Mouse (Mus musculus) forebrain, embryonic 13.5 days (tissue): ENCODE measurements around the gene Atad5. TPM values are rescaled to one million over a fixed set of nuclear protein-coding genes. Genes with fewer than 3 reads are reported as not detected.

Experiments used
- ATAC-seq: fragments of 200-750 bp; cut with Nextera tagmentation; 2 replicates; pipeline ENCODE4 v1.8.0; 2017
- H3K27ac ChIP-seq: fragments of 300-500 bp; sonication (generic); 2 replicates; pipeline ENCODE4 v1.5.1; 2015; ENCODE audit warnings: inconsistent platforms, mild to moderate bottlenecking, moderate library complexity
- H3K27me3 ChIP-seq: fragments of 300-500 bp; sonication (generic); 2 replicates; pipeline ENCODE4 v1.6.1; 2015; ENCODE audit warnings: mild to moderate bottlenecking, inconsistent platforms
- H3K36me3 ChIP-seq: fragments of 300-500 bp; sonication (generic); 2 replicates; pipeline ENCODE4 v1.6.1; 2015; ENCODE audit warnings: mild to moderate bottlenecking, inconsistent platforms; ENCODE audit not compliant: poor library complexity, severe bottlenecking
- H3K4me1 ChIP-seq: fragments of 300-500 bp; sonication (generic); 2 replicates; pipeline ENCODE4 v1.6.1; 2015; ENCODE audit warnings: inconsistent platforms
- H3K4me2 ChIP-seq: fragments of 300-500 bp; sonication (generic); 2 replicates; pipeline ENCODE4 v1.6.1; 2015; ENCODE audit warnings: inconsistent platforms, mild to moderate bottlenecking, moderate library complexity
- H3K4me3 ChIP-seq: fragments of 300-500 bp; sonication (generic); 2 replicates; pipeline ENCODE4 v1.5.1; 2015; ENCODE audit warnings: mild to moderate bottlenecking, inconsistent platforms
- H3K9ac ChIP-seq: fragments of 300-500 bp; sonication (generic); 2 replicates; pipeline ENCODE4 v1.6.1; 2015; ENCODE audit warnings: mild to moderate bottlenecking, inconsistent platforms
- H3K9me3 ChIP-seq: fragments of 300-500 bp; sonication (generic); replicated peaks from 2 replicates; pipeline ENCODE4 v1.6.1; 2016; ENCODE audit warnings: inconsistent platforms
- WGBS: fragments of 180-500 bp; shearing (Covaris S2); methylation state at CpG from one replicate; pipeline ENCODE4 v1.1.7; 2015; 5-methylcytosine and 5-hydroxymethylcytosine counted together
- polyA plus RNA-seq: library from polyadenylated mRNA; unstranded; fragments of >200 nt; fragmentation: Nextera tagmentation; extraction: Ambion mirVana; gene quantifications from 2 replicates; pipeline ENCODE4 v1.2.1, GENCODE M21; 2015

Atad5 gene
- polyA plus RNA-seq, 1 experiment from 2014 or later = 13.2 TPM

- Histone ChIP-seq H3K4me3 (no peak overlapping the region), H3K4me1 (0 out of 2 replicates have a peak, but pooled peaks cover 2% of the 10 kb centered on the region), H3K4me2 (no peak overlapping the region), H3K9ac (no peak overlapping the region), H3K9me3 (no peaks in the 10 kb centered on the region), H3K27ac (no peak overlapping the region), H3K36me3 (no peaks in the 10 kb centered on the region), H3K27me3 (no peaks in the 10 kb centered on the region)
- ATAC-seq = no peak
- 70% methylated on average over 3 of the region's 3 CpGs for WGBS
Measured at GRCm38 (mm10) chr11:80069815-80070214, 19.4 kb upstream of the Atad5 start.

GRCm38 (mm10) chr11:80071039-80071438 lies 18.2 kb upstream of the Atad5 start:
- WGBS = 93% methylated on average over 2 of the region's 2 CpGs
- H3K27ac ChIP-seq = no peak overlapping the region
- H3K36me3 ChIP-seq = no peaks in the 10 kb centered on the region
- H3K27me3 ChIP-seq = no peaks in the 10 kb centered on the region
- H3K4me1 ChIP-seq = 0 out of 2 replicates have a peak, but pooled peaks cover 2% of the 10 kb centered on the region
- no peak overlapping the region for H3K4me2 ChIP-seq
- no peak overlapping the region for H3K9ac ChIP-seq
- H3K4me3 ChIP-seq = no peak overlapping the region
- no peaks in the 10 kb centered on the region for H3K9me3 ChIP-seq
- ATAC-seq = no peak

GRCm38 (mm10) chr11:80072365-80072764 lies 16.8 kb upstream of the Atad5 start:
- no peak for ATAC-seq
- no peaks in the 10 kb centered on the region for H3K27me3 ChIP-seq
- H3K9me3 ChIP-seq = no peaks in the 10 kb centered on the region
- 0 out of 2 replicates have a peak, but pooled peaks cover 2% of the 10 kb centered on the region for H3K4me1 ChIP-seq
- no peak overlapping the region for H3K9ac ChIP-seq
- H3K4me3 ChIP-seq = no peak overlapping the region
- no peak overlapping the region for H3K27ac ChIP-seq
- H3K36me3 ChIP-seq = no peaks in the 10 kb centered on the region
- no peak overlapping the region for H3K4me2 ChIP-seq
- WGBS = 93% methylated on average over 3 of the region's 3 CpGs

GRCm38 (mm10) chr11:80075608-80076277 lies 13.5 kb upstream of the Atad5 start:
- no peak overlapping the region for H3K27ac ChIP-seq
- H3K4me1 ChIP-seq = peaks cover 9% of the 10 kb centered on the region
- H3K9me3 ChIP-seq = no peaks in the 10 kb centered on the region
- no peak overlapping the region for H3K9ac ChIP-seq
- no peaks in the 10 kb centered on the region for H3K36me3 ChIP-seq
- H3K4me2 ChIP-seq = no peak overlapping the region
- H3K27me3 ChIP-seq = no peaks in the 10 kb centered on the region
- no peak for ATAC-seq
- no peak overlapping the region for H3K4me3 ChIP-seq
- 96% methylated on average over 5 of the region's 5 CpGs for WGBS

- 61% methylated on average over 13 of the region's 14 CpGs for WGBS
Measured at GRCm38 (mm10) chr11:80077784-80078545, 11.2 kb upstream of the Atad5 start.

GRCm38 (mm10) chr11:80078831-80079230 lies 10.4 kb upstream of the Atad5 start:
- ATAC-seq = no peak
- Histone ChIP-seq H3K9me3 (no peaks in the 10 kb centered on the region), H3K27ac (no peak overlapping the region), H3K4me2 (no peak overlapping the region), H3K4me3 (no peak overlapping the region), H3K4me1 (peaks cover 16% of the 10 kb centered on the region), H3K9ac (no peak overlapping the region), H3K27me3 (no peaks in the 10 kb centered on the region), H3K36me3 (no peaks in the 10 kb centered on the region)
- 35% methylated on average over 1 of the region's 1 CpGs for WGBS

More at GRCm38 (mm10) chr11:80077784-80078545, 11.2 kb upstream of the Atad5 start:
- no peaks in the 10 kb centered on the region for H3K9me3 ChIP-seq
- H3K4me2 ChIP-seq = no peak overlapping the region; the same call in 1 of the 2 replicates
- no peak overlapping the region for H3K4me3 ChIP-seq
- no peak overlapping the region for H3K9ac ChIP-seq
- no peak for ATAC-seq
- peaks cover 16% of the 10 kb centered on the region for H3K4me1 ChIP-seq
- no peaks in the 10 kb centered on the region for H3K27me3 ChIP-seq
- no peak overlapping the region for H3K27ac ChIP-seq
- no peaks in the 10 kb centered on the region for H3K36me3 ChIP-seq

GRCm38 (mm10) chr11:80079751-80080150 lies 9.4 kb upstream of the Atad5 start:
- WGBS = 75% methylated on average over 6 of the region's 6 CpGs
- ATAC-seq = no peak
- peaks cover 16% of the 10 kb centered on the region for H3K4me1 ChIP-seq
- H3K27ac ChIP-seq = no peak overlapping the region
- H3K4me2 ChIP-seq = peak overlapping the region; percentile 82
- no peaks in the 10 kb centered on the region for H3K9me3 ChIP-seq
- H3K36me3 ChIP-seq = no peaks in the 10 kb centered on the region
- peak overlapping the region; percentile 90 for H3K4me3 ChIP-seq
- H3K27me3 ChIP-seq = no peaks in the 10 kb centered on the region
- H3K9ac ChIP-seq = peak overlapping the region; percentile 94

- no peaks in the 10 kb centered on the region for H3K36me3 ChIP-seq
- H3K4me2 ChIP-seq = peak overlapping the region; percentile 82
- H3K9me3 ChIP-seq = no peaks in the 10 kb centered on the region
- peaks cover 16% of the 10 kb centered on the region for H3K4me1 ChIP-seq
- WGBS = under 1% methylated on average over 32 of the region's 32 CpGs
- no peak; the same call in 1 of the 2 replicates for ATAC-seq
- no peaks in the 10 kb centered on the region for H3K27me3 ChIP-seq
- H3K27ac ChIP-seq = peak overlapping the region; percentile 83
- H3K4me3 ChIP-seq = peak overlapping the region; percentile 90
- peak overlapping the region; percentile 94 for H3K9ac ChIP-seq
Measured at GRCm38 (mm10) chr11:80080381-80080825, 8.8 kb upstream of the Atad5 start.

GRCm38 (mm10) chr11:80080826-80081728 lies 8.1 kb upstream of the Atad5 start, which contains the start of gene Crlf3:
Gene Crlf3 (minus strand): TSS chr11:80080991.
- Histone ChIP-seq H3K9ac (peak within 1 kb of the TSS; percentile 94), H3K9me3 (no peaks in the 10 kb centered on the region), H3K36me3 (no peaks in the 10 kb centered on the region), H3K27ac (peak within 1 kb of the TSS; percentile 83), H3K4me1 (peaks cover 16% of the 10 kb centered on the region), H3K4me2 (peak within 1 kb of the TSS; percentile 82), H3K27me3 (no peaks in the 10 kb centered on the region), H3K4me3 (peak within 1 kb of the TSS; percentile 90)
- WGBS = 5% methylated on average over 55 of the region's 55 CpGs
- ATAC-seq = peak; percentile 95

- Histone ChIP-seq H3K36me3 (no peaks in the 10 kb centered on the region), H3K9me3 (no peaks in the 10 kb centered on the region), H3K4me3 (no peak overlapping the region), H3K27me3 (no peaks in the 10 kb centered on the region), H3K27ac (no peak overlapping the region), H3K4me2 (no peak overlapping the region; the same call in 1 of the 2 replicates), H3K4me1 (peaks cover 16% of the 10 kb centered on the region), H3K9ac (no peak overlapping the region)
- no peak for ATAC-seq
- WGBS = 85% methylated on average over 7 of the region's 7 CpGs
Measured at GRCm38 (mm10) chr11:80081786-80082319, 7.3 kb upstream of the Atad5 start.

- ATAC-seq = no peak
Measured at GRCm38 (mm10) chr11:80085356-80086055, 3.7 kb upstream of the Atad5 start.

More at GRCm38 (mm10) chr11:80085356-80086055, 3.7 kb upstream of the Atad5 start:
- no peak overlapping the region for H3K9ac ChIP-seq
- no peak overlapping the region for H3K27ac ChIP-seq
- no peak overlapping the region for H3K4me2 ChIP-seq
- 75% methylated on average over 6 of the region's 6 CpGs for WGBS
- peaks cover 15% of the 10 kb centered on the region for H3K4me1 ChIP-seq
- no peaks in the 10 kb centered on the region for H3K9me3 ChIP-seq
- no peaks in the 10 kb centered on the region for H3K27me3 ChIP-seq
- H3K4me3 ChIP-seq = no peak overlapping the region
- no peaks in the 10 kb centered on the region for H3K36me3 ChIP-seq
